Mouse (Mus musculus) neural tube, embryonic 12.5 days (tissue): ENCODE results near the gene Capzb. TPM values are rescaled to one million over a fixed set of nuclear protein-coding genes. Genes with fewer than 3 reads are reported as not detected.

Experiments used
- ATAC-seq: fragments of 200-750 bp; cut with Nextera tagmentation; 2 replicates; pipeline ENCODE4 v1.8.0; 2017; ENCODE audit warnings: low read depth, mild to moderate bottlenecking, moderate TSS enrichment, moderate library complexity; ENCODE audit not compliant: low FRiP score
- H3K27ac ChIP-seq: fragments of 300-500 bp; sonication (generic); 2 replicates; pipeline ENCODE4 v1.5.1; 2016
- H3K27me3 ChIP-seq: fragments of 300-500 bp; sonication (generic); replicated peaks from 2 replicates; pipeline ENCODE4 v1.6.1; 2016; ENCODE audit warnings: mild to moderate bottlenecking
- H3K36me3 ChIP-seq: fragments of 300-500 bp; sonication (generic); 2 replicates; pipeline ENCODE4 v1.6.1; 2016; ENCODE audit warnings: mild to moderate bottlenecking
- H3K4me1 ChIP-seq: fragments of 300-500 bp; sonication (generic); 2 replicates; pipeline ENCODE4 v1.6.1; 2016
- H3K4me2 ChIP-seq: fragments of 300-500 bp; sonication (generic); replicated peaks from 2 replicates; pipeline ENCODE4 v1.6.1; 2016; ENCODE audit warnings: mild to moderate bottlenecking
- H3K4me3 ChIP-seq: fragments of 300-500 bp; sonication (generic); 2 replicates; pipeline ENCODE4 v1.5.1; 2016
- H3K9ac ChIP-seq: fragments of 300-500 bp; sonication (generic); 2 replicates; pipeline ENCODE4 v1.6.1; 2016; ENCODE audit warnings: mild to moderate bottlenecking
- H3K9me3 ChIP-seq: fragments of 300-500 bp; sonication (generic); 2 replicates; pipeline ENCODE4 v1.6.1; 2016; ENCODE audit warnings: mild to moderate bottlenecking
- WGBS: fragments of 180-500 bp; shearing (Covaris S2); methylation state at CpG from one replicate; pipeline ENCODE4 v1.1.7; 2016; 5-methylcytosine and 5-hydroxymethylcytosine counted together
- polyA plus RNA-seq: library from polyadenylated mRNA; unstranded; fragments of >200 nt; fragmentation: Nextera tagmentation; extraction: Ambion mirVana; gene quantifications from 2 replicates; pipeline ENCODE4 v1.2.1, GENCODE M21; 2016

The Capzb gene
- polyA plus RNA-seq, 1 experiment from 2014 or later, result 373 TPM

- Histone ChIP-seq H3K9ac (no peak overlapping the region), H3K9me3 (no peaks in the 10 kb centered on the region), H3K4me1 (peaks cover 15% of the 10 kb centered on the region), H3K27me3 (no peaks in the 10 kb centered on the region), H3K36me3 (peaks cover 65% of the 10 kb centered on the region), H3K4me3 (no peak overlapping the region), H3K4me2 (no peak overlapping the region), H3K27ac (no peak overlapping the region)
- ATAC-seq, result no peak
- 81% methylated on average over 18 of the region's 18 CpGs for WGBS
These were observed 94.6 kb downstream of the Capzb start for GRCm38 (mm10) chr4:139287122-139287863.

- H3K9ac ChIP-seq, result no peak overlapping the region
- no peaks in the 10 kb centered on the region for H3K27me3 ChIP-seq
- no peak overlapping the region for H3K4me3 ChIP-seq
- no peak overlapping the region for H3K4me2 ChIP-seq
- peaks cover 4% of the 10 kb centered on the region; the same call in 1 of the 2 replicates for H3K4me1 ChIP-seq
- ATAC-seq, result no peak
- peaks cover 60% of the 10 kb centered on the region for H3K36me3 ChIP-seq
- H3K9me3 ChIP-seq, result no peaks in the 10 kb centered on the region
- H3K27ac ChIP-seq, result no peak overlapping the region
- 63% methylated on average over 10 of the region's 10 CpGs for whole genome bisulfite sequencing
These were observed 96.3 kb downstream of the Capzb start for GRCm38 (mm10) chr4:139289017-139289416.

DNA sequence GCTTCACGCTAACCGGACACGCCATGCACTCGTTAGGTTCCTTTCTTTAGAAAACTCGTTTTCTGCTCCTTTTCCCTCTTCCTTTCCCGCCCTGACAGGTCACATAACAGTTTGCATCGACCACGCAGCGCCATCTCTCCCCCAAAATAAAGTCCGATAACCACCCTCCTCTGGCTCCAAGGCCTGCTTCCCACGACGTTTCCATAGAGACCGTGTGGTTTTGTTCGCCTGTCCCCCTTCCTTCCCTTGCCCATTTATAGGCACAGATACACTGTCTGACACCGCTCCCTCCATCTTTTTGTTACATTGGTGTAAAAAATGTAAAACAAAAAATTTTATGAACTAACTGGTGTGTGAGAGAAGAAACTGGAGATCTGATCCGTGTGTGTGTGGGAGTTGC is 98.4 kb downstream of the Capzb start:
- H3K4me2 ChIP-seq, result no peak overlapping the region
- no peak overlapping the region for H3K27ac ChIP-seq
- no peak for ATAC-seq
- no peak overlapping the region for H3K4me3 ChIP-seq
- H3K27me3 ChIP-seq, result no peaks in the 10 kb centered on the region
- no peak overlapping the region for H3K9ac ChIP-seq
- peaks cover 54% of the 10 kb centered on the region for H3K36me3 ChIP-seq
- H3K9me3 ChIP-seq, result no peaks in the 10 kb centered on the region
- H3K4me1 ChIP-seq, result peaks cover 4% of the 10 kb centered on the region; the same call in 1 of the 2 replicates
- 87% methylated on average over 16 of the region's 16 CpGs for WGBS

DNA sequence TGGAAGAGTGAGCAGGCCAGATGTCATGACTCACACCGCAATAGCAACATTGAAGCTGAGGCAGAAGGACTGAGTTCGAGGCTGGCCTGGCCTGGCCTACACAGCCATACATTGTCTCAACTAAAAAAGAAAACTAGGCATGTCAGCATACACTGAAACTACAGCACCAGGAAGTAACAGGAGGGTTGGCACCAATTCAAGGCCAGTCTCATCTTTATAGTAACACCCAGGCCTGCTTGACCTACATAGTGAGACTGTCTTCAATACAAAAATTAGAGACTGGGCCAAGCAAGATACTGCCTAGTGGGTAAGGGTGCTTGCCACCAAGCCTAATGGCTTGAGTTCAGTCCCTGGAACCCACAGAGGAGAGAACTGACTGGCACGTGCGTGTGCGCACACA is 99.3 kb downstream of the Capzb start:
- no peaks in the 10 kb centered on the region for H3K27me3 ChIP-seq
- peaks cover 48% of the 10 kb centered on the region for H3K36me3 ChIP-seq
- H3K4me1 ChIP-seq, result peaks cover 4% of the 10 kb centered on the region; the same call in 1 of the 2 replicates
- no peak overlapping the region for H3K9ac ChIP-seq
- H3K4me2 ChIP-seq, result no peak overlapping the region
- H3K27ac ChIP-seq, result no peak overlapping the region
- no peaks in the 10 kb centered on the region for H3K9me3 ChIP-seq
- ATAC-seq, result no peak
- no peak overlapping the region for H3K4me3 ChIP-seq
- 91% methylated on average over 5 of the region's 5 CpGs for WGBS

DNA sequence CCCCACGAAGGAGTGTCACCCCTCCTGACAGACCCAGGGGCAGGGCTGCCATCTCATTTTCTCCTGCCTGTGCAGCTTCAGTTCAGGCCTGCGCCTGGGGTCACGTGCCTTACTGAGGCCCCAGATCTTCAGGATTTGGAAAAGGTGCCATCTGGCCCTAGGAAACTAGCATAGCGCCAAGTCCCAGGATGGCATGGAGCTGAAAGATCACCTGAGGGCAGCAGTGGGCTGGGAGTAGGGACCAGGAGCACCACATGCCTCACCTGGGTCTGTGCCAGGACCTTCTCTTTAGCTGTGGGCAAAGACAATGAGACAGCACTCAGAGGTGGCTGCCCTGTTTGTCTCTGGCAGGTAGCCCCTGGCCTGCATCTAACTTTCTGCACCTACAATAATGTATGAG is 104.9 kb downstream of the Capzb start:
- ATAC-seq, result no peak
- Histone ChIP-seq H3K27me3 (no peaks in the 10 kb centered on the region), H3K27ac (no peak overlapping the region), H3K9me3 (no peaks in the 10 kb centered on the region), H3K4me1 (no peaks in the 10 kb centered on the region), H3K9ac (no peak overlapping the region), H3K36me3 (peaks cover 44% of the 10 kb centered on the region), H3K4me3 (no peak overlapping the region), H3K4me2 (no peak overlapping the region)
- 90% methylated on average over 4 of the region's 4 CpGs for WGBS

DNA sequence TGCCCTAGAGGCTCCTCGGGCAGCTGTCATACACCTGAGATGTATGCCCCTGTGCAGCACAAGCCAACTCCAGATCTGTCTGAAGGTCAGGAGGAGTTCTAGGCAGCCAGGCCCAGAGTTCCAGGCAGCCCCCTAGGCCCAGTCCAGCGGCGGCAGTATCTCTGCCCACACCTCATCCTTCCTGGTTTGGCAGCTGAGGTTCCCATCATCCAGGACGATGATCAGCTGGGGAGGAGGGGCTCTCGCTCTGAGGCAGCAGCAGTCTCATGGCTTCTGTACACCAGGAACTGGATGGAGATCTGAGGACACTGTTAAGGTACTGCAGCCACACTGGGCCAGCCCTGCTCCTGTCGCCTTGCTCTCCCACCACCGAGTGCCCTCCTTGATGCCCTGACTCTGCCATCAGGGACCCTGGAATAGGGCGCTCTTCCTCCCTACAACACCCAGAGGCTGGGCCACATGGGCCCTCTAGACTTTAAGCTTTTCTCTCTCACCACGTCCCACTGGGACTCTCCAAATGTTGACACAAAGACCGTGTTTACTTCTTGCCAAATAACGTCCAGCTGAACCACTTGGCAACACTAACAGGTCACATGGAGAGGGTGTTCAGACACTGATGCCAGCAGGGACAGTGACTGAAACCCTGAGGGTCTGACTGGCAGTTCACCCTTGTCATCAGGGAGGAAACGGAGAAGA is 106.1 kb downstream of the Capzb start:
- Histone ChIP-seq H3K9ac (no peak overlapping the region), H3K36me3 (peaks cover 49% of the 10 kb centered on the region), H3K4me2 (no peak overlapping the region), H3K4me3 (no peak overlapping the region), H3K27ac (no peak overlapping the region), H3K9me3 (no peaks in the 10 kb centered on the region), H3K27me3 (no peaks in the 10 kb centered on the region), H3K4me1 (no peaks in the 10 kb centered on the region)
- no peak for ATAC-seq
- 89% methylated on average over 12 of the region's 12 CpGs for WGBS

DNA sequence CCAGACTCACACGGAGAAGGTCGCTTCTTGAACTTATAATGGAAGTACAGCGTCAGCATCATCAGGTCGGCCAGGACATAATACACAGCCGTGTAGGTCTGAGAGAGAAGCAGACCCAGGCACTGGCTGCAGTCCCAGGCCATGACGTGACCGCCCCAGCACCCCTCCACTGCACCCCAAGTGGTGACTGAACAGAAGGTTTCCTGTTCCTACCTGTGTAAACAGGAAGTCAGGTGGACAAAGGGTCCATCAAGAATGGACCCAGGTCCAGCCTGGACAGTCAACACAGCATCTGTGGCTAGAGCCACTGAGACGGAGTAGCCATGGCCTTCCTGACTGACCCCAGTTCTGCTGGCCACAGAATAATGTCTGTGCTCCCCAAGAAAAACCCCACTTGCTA is 109.1 kb downstream of the Capzb start:
- no peaks in the 10 kb centered on the region for H3K9me3 ChIP-seq
- H3K4me1 ChIP-seq, result no peaks in the 10 kb centered on the region
- H3K36me3 ChIP-seq, result peaks cover 61% of the 10 kb centered on the region
- H3K4me2 ChIP-seq, result no peak overlapping the region
- no peaks in the 10 kb centered on the region for H3K27me3 ChIP-seq
- H3K27ac ChIP-seq, result no peak overlapping the region
- 90% methylated on average over 8 of the region's 8 CpGs for WGBS
- no peak overlapping the region for H3K9ac ChIP-seq
- H3K4me3 ChIP-seq, result no peak overlapping the region
- ATAC-seq, result no peak

DNA sequence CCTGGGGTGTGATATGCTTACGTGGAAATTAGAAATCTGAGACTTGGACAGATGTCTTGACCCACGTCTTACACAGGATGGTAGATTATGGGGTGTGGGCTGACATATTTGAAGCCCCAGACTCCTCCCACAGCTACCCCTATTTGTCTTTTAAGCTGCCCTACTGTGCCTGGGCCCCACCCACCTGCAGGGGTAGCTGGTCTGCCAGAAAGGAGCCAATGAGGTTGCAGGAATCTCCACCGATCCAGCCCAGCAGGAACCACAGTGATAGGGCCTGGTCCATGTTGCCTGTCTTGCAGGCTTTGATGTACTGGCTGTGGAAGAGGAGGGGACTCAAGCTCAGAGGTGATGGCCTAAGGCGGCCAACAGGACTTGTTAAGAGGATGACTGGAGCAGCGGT is 109.5 kb downstream of the Capzb start:
- H3K36me3 ChIP-seq, result peaks cover 61% of the 10 kb centered on the region
- no peaks in the 10 kb centered on the region for H3K27me3 ChIP-seq
- H3K4me1 ChIP-seq, result no peaks in the 10 kb centered on the region
- no peak overlapping the region for H3K27ac ChIP-seq
- no peak overlapping the region for H3K4me2 ChIP-seq
- H3K9ac ChIP-seq, result no peak overlapping the region
- WGBS, result 60% methylated on average over 5 of the region's 5 CpGs
- no peak overlapping the region for H3K4me3 ChIP-seq
- no peak for ATAC-seq
- H3K9me3 ChIP-seq, result no peaks in the 10 kb centered on the region

- no peak overlapping the region for H3K9ac ChIP-seq
- peaks cover 9% of the 10 kb centered on the region for H3K4me1 ChIP-seq
- no peak overlapping the region for H3K27ac ChIP-seq
- no peaks in the 10 kb centered on the region for H3K27me3 ChIP-seq
- H3K4me2 ChIP-seq, result no peak overlapping the region
- 95% methylated on average over 3 of the region's 3 CpGs for WGBS
- peaks cover 35% of the 10 kb centered on the region for H3K36me3 ChIP-seq
- no peaks in the 10 kb centered on the region for H3K9me3 ChIP-seq
- ATAC-seq, result no peak
- H3K4me3 ChIP-seq, result no peak overlapping the region
These were observed 112.8 kb downstream of the Capzb start for GRCm38 (mm10) chr4:139305521-139305920.

DNA sequence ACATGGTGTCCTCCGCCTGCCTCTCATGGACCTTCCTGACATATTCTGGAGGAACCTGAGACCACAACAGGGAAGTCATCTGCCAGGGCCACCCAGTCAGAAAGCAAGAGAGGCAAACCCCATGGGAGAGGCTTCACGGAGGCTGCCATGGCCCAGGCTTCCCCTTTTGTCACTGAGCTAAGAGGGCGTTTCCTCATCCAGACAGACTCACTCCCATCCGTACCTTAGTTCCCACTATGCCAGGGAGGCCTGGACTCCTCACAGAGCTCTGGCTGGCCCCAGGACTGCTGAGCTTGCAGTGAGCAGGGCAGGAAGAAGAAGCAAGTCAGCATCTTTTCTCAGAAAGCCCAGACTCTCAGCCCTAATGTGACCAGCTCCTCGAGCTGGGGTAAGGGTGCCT is 115.2 kb downstream of the Capzb start:
- Histone ChIP-seq H3K36me3 (peaks cover 15% of the 10 kb centered on the region), H3K9me3 (no peaks in the 10 kb centered on the region), H3K9ac (no peak overlapping the region), H3K4me2 (no peak overlapping the region), H3K27ac (no peak overlapping the region), H3K4me1 (peaks cover 20% of the 10 kb centered on the region), H3K27me3 (no peaks in the 10 kb centered on the region), H3K4me3 (no peak overlapping the region)
- 89% methylated on average over 5 of the region's 5 CpGs for WGBS
- ATAC-seq, result no peak

DNA sequence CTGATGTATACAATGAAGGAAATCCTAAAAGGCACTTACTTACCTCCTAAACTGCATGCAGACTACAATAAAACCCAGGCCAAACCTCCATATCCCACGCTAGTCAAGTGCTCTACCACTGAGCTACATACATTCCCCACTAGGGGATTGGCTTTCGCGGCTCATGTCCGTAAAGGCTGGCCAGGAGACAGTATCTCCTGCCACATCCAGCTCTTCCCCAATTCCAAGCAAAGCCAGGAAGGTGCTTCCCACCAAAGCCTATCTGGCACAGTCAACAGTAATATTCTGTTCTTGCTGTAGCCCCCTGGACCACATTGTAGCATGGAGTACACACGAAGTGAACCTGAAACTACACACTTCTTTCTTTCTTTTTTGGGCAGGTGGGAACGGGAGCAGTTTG is 117.0 kb downstream of the Capzb start:
- no peak for ATAC-seq
- no peaks in the 10 kb centered on the region for H3K27me3 ChIP-seq
- peak overlapping the region; percentile 90 for H3K9ac ChIP-seq
- H3K4me1 ChIP-seq, result peaks cover 20% of the 10 kb centered on the region
- H3K9me3 ChIP-seq, result no peaks in the 10 kb centered on the region
- H3K4me2 ChIP-seq, result peak overlapping the region; percentile 99
- H3K36me3 ChIP-seq, result peaks cover 18% of the 10 kb centered on the region
- 20% methylated on average over 6 of the region's 6 CpGs for WGBS
- H3K27ac ChIP-seq, result no peak overlapping the region
- peak overlapping the region; percentile 90 for H3K4me3 ChIP-seq

DNA sequence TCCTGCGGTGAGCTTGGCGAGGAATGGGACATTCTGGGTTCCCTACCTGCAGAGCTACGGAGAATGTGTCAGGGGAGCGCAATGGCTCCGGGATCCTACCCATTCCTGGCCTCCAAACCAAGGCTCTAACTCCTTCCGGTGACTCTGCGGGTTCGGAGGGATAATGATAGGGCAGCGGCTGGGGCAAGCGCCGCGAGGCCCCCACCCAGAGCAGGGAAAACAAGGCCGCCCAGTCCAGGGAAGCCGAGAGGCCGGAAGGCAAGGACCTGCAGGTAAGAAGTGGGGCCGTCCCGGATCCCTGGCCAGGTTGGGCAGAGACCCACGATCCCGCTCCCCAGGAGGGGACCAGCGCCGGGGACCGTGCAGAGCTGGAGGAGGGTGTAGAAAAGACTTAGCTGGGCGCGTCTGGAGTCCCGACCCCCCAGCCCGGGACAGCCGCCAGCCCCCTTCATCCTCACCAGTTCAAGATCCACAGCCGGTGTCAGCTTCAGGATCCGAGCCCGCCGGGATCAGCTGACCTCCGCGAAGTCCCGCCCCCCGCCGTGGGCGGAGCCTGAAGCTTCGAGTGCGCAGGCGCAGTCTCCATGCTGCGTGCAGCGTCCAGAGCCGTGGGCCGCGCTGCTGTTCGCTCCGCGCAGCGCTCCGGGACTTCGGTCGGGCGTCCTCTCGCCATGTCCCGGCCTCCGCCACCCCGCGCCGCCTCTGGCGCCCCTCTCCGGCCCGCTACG is 117.6 kb downstream of the Capzb start, which contains the start of the genes Pqlc2 and Akr7a5:
TSS of gene Pqlc2 (minus strand) at position 538 of the 728 bp plus-strand sequence.
TSS of gene Akr7a5 (plus strand) at position 574 of the 728 bp plus-strand sequence.
- peak; percentile 85 for ATAC-seq
- H3K9ac ChIP-seq, result peak within 1 kb of the TSS; percentile 90

More for the DNA sequence above, 117.6 kb downstream of the Capzb start, which contains the start of the genes Pqlc2 and Akr7a5:
- Histone ChIP-seq H3K36me3 (peaks cover 19% of the 10 kb centered on the region), H3K4me2 (peak within 1 kb of the TSS; percentile 99), H3K27me3 (no peaks in the 10 kb centered on the region), H3K27ac (peak within 1 kb of the TSS; percentile 42; the same call in 1 of the 2 replicates), H3K4me1 (peaks cover 20% of the 10 kb centered on the region), H3K9me3 (no peaks in the 10 kb centered on the region), H3K4me3 (peak within 1 kb of the TSS; percentile 90)
- under 1% methylated on average over 62 of the region's 63 CpGs for WGBS
